Mouse (Mus musculus): ENCODE results near the gene Napepld. TPM values are rescaled to one million over a fixed set of nuclear protein-coding genes. Genes with fewer than 3 reads are reported as not detected.

Gene Napepld
- polyA plus RNA-seq, 1 experiment, result 14.4 TPM

- no peaks in the 10 kb centered on the region for H3K27me3 ChIP-seq (ENCODE audit: control insufficient read depth, insufficient read depth, low read length)
- no peaks in the 10 kb centered on the region for H3K36me3 ChIP-seq (ENCODE audit: control insufficient read depth, insufficient read depth, low read length)
- no peak overlapping the region for H3K4me3 ChIP-seq (ENCODE audit: control insufficient read depth, low read depth, low read length)
- H3K27ac ChIP-seq (ENCODE audit: control insufficient read depth, insufficient read depth, low read depth, low read length), result no peak overlapping the region
- no peaks in the 10 kb centered on the region for H3K4me1 ChIP-seq (ENCODE audit: control insufficient read depth, insufficient read depth, low read length)
- no peak for TF ChIP-seq POLR2A (IDR thresholded peaks at IDR 0.05; ENCODE audit: control insufficient read depth, low read depth, low read length)
- TF ChIP-seq CTCF (IDR thresholded peaks at IDR 0.05; ENCODE audit: control insufficient read depth, insufficient read depth, insufficient replicate concordance, low read depth, low read length), result no peak
These were observed 6.2 kb downstream of the Napepld start for GRCm38 (mm10) chr5:21694854-21695490.

GRCm38 (mm10) chr5:21693372-21693870, 7.8 kb downstream of the Napepld start:
- no peaks in the 10 kb centered on the region for H3K36me3 ChIP-seq (ENCODE audit: control insufficient read depth, insufficient read depth, low read length)
- no peak overlapping the region for H3K4me3 ChIP-seq (ENCODE audit: control insufficient read depth, low read depth, low read length)
- H3K27ac ChIP-seq (ENCODE audit: control insufficient read depth, insufficient read depth, low read depth, low read length), result no peak overlapping the region
- no peak for TF ChIP-seq POLR2A (IDR thresholded peaks at IDR 0.05; ENCODE audit: control insufficient read depth, low read depth, low read length)
- TF ChIP-seq CTCF (IDR thresholded peaks at IDR 0.05; ENCODE audit: control insufficient read depth, insufficient read depth, insufficient replicate concordance, low read depth, low read length), result no peak
- H3K27me3 ChIP-seq (ENCODE audit: control insufficient read depth, insufficient read depth, low read length), result no peaks in the 10 kb centered on the region
- H3K4me1 ChIP-seq (ENCODE audit: control insufficient read depth, insufficient read depth, low read length), result peaks cover 6% of the 10 kb centered on the region

GRCm38 (mm10) chr5:21692230-21692629, 9.0 kb downstream of the Napepld start:
- no peak for TF ChIP-seq POLR2A (IDR thresholded peaks at IDR 0.05; ENCODE audit: control insufficient read depth, low read depth, low read length)
- no peak for TF ChIP-seq CTCF (IDR thresholded peaks at IDR 0.05; ENCODE audit: control insufficient read depth, insufficient read depth, insufficient replicate concordance, low read depth, low read length)
- Histone ChIP-seq H3K27ac (ENCODE audit: control insufficient read depth, insufficient read depth, low read depth, low read length) (no peak overlapping the region), H3K27me3 (ENCODE audit: control insufficient read depth, insufficient read depth, low read length) (no peaks in the 10 kb centered on the region), H3K4me3 (ENCODE audit: control insufficient read depth, low read depth, low read length) (no peak overlapping the region), H3K4me1 (ENCODE audit: control insufficient read depth, insufficient read depth, low read length) (peaks cover 8% of the 10 kb centered on the region), H3K36me3 (ENCODE audit: control insufficient read depth, insufficient read depth, low read length) (no peaks in the 10 kb centered on the region)

- H3K4me1 ChIP-seq (ENCODE audit: control insufficient read depth, insufficient read depth, low read length), result peaks cover 8% of the 10 kb centered on the region
- no peaks in the 10 kb centered on the region for H3K36me3 ChIP-seq (ENCODE audit: control insufficient read depth, insufficient read depth, low read length)
- no peak overlapping the region for H3K4me3 ChIP-seq (ENCODE audit: control insufficient read depth, low read depth, low read length)
- H3K27ac ChIP-seq (ENCODE audit: control insufficient read depth, insufficient read depth, low read depth, low read length), result no peak overlapping the region
- TF ChIP-seq POLR2A (IDR thresholded peaks at IDR 0.05; ENCODE audit: control insufficient read depth, low read depth, low read length) (no peak), CTCF (IDR thresholded peaks at IDR 0.05; ENCODE audit: control insufficient read depth, insufficient read depth, insufficient replicate concordance, low read depth, low read length) (no peak)
- no peaks in the 10 kb centered on the region for H3K27me3 ChIP-seq (ENCODE audit: control insufficient read depth, insufficient read depth, low read length)
These were observed 14.2 kb downstream of the Napepld start for GRCm38 (mm10) chr5:21687042-21687441.

- Histone ChIP-seq H3K27ac (ENCODE audit: control insufficient read depth, insufficient read depth, low read depth, low read length) (no peak overlapping the region), H3K36me3 (ENCODE audit: control insufficient read depth, insufficient read depth, low read length) (no peaks in the 10 kb centered on the region; the same call in 1 of the 2 replicates), H3K4me1 (ENCODE audit: control insufficient read depth, insufficient read depth, low read length) (peaks cover 8% of the 10 kb centered on the region), H3K4me3 (ENCODE audit: control insufficient read depth, low read depth, low read length) (no peak overlapping the region), H3K27me3 (ENCODE audit: control insufficient read depth, insufficient read depth, low read length) (no peaks in the 10 kb centered on the region)
- TF ChIP-seq POLR2A (IDR thresholded peaks at IDR 0.05; ENCODE audit: control insufficient read depth, low read depth, low read length), result no peak
- TF ChIP-seq CTCF (IDR thresholded peaks at IDR 0.05; ENCODE audit: control insufficient read depth, insufficient read depth, insufficient replicate concordance, low read depth, low read length), result no peak
These were observed 16.2 kb downstream of the Napepld start for GRCm38 (mm10) chr5:21685001-21685400.

- Histone ChIP-seq H3K27ac (ENCODE audit: control insufficient read depth, insufficient read depth, low read depth, low read length) (no peak overlapping the region), H3K4me3 (ENCODE audit: control insufficient read depth, low read depth, low read length) (no peak overlapping the region), H3K4me1 (ENCODE audit: control insufficient read depth, insufficient read depth, low read length) (peaks cover 3% of the 10 kb centered on the region), H3K27me3 (ENCODE audit: control insufficient read depth, insufficient read depth, low read length) (no peaks in the 10 kb centered on the region), H3K36me3 (ENCODE audit: control insufficient read depth, insufficient read depth, low read length) (no peaks in the 10 kb centered on the region; the same call in 1 of the 2 replicates)
- no peak for TF ChIP-seq POLR2A (IDR thresholded peaks at IDR 0.05; ENCODE audit: control insufficient read depth, low read depth, low read length)
- no peak for TF ChIP-seq CTCF (IDR thresholded peaks at IDR 0.05; ENCODE audit: control insufficient read depth, insufficient read depth, insufficient replicate concordance, low read depth, low read length)
These were observed 17.4 kb downstream of the Napepld start for GRCm38 (mm10) chr5:21683811-21684210.

GRCm38 (mm10) chr5:21680940-21681339, 20.3 kb downstream of the Napepld start:
- no peaks in the 10 kb centered on the region; the same call in 1 of the 2 replicates for H3K4me1 ChIP-seq (ENCODE audit: control insufficient read depth, insufficient read depth, low read length)
- TF ChIP-seq CTCF (IDR thresholded peaks at IDR 0.05; ENCODE audit: control insufficient read depth, insufficient read depth, insufficient replicate concordance, low read depth, low read length), result no peak
- no peak for TF ChIP-seq POLR2A (IDR thresholded peaks at IDR 0.05; ENCODE audit: control insufficient read depth, low read depth, low read length)
- no peak overlapping the region for H3K4me3 ChIP-seq (ENCODE audit: control insufficient read depth, low read depth, low read length)
- H3K36me3 ChIP-seq (ENCODE audit: control insufficient read depth, insufficient read depth, low read length), result no peaks in the 10 kb centered on the region; the same call in 1 of the 2 replicates
- no peaks in the 10 kb centered on the region for H3K27me3 ChIP-seq (ENCODE audit: control insufficient read depth, insufficient read depth, low read length)
- H3K27ac ChIP-seq (ENCODE audit: control insufficient read depth, insufficient read depth, low read depth, low read length), result no peak overlapping the region

Measured in testis, adult 2 months (tissue).